ENCODE assay signal across 11 mouse cellular contexts in genomic region chr2:158539433-158540305, GRCm38 (mm10). TPM values are rescaled to one million over a fixed set of nuclear protein-coding genes. Genes with fewer than 3 reads are reported as not detected.
DNase-seq lines count a peak whose midpoint lies in the region; ATAC-seq lines count a peak whose summit lies in the region.
"Had no signal": no experiment of that assay in that cellular context is flagged by ENCODE, and none has a peak within 500 bp of the region (broad histone marks: within the 10 kb centered on the region; RNA-seq: fewer than 3 reads in every experiment).

No protein-coding gene starts in this region.

- no peak for ATAC-seq in heart, embryonic 16.5 days (replicated peaks; ENCODE audit: extremely low read depth, insufficient read depth, low FRiP score)
- peak; percentile 59; the same call in 1 of the 2 replicates for ATAC-seq in hindbrain, embryonic 15.5 days (ENCODE audit: low FRiP score, low read depth)

- no peak overlapping the region for H3K9ac ChIP-seq in heart, embryonic 16.5 days (ENCODE audit: low read length)
- 0 out of 2 replicates have a peak overlapping the region, but pooled peaks have one; percentile 17 for H3K9ac ChIP-seq in hindbrain, embryonic 15.5 days

- WGBS in heart, embryonic 16.5 days, result 49% methylated on average over 24 of the region's 24 CpGs
- 64% methylated on average over 24 of the region's 24 CpGs for WGBS in hindbrain, embryonic 15.5 days

- H3K9me3 ChIP-seq in heart, embryonic 16.5 days (replicated peaks; ENCODE audit: control insufficient read depth, low read length), result no peaks in the 10 kb centered on the region
- no peaks in the 10 kb centered on the region for H3K9me3 ChIP-seq in hindbrain, embryonic 15.5 days
- H3K9me3 ChIP-seq: G1E had no signal

- peak overlapping the region; percentile 31 for H3K4me2 ChIP-seq in heart, embryonic 16.5 days (ENCODE audit: low read depth, low read length)
- H3K4me2 ChIP-seq in hindbrain, embryonic 15.5 days, result peak overlapping the region; percentile 52

- intact Hi-C loops in heart, postnatal 10 days (cut with DNase I), result no loop called here

- H3K36me3 ChIP-seq in heart, embryonic 16.5 days (ENCODE audit: control insufficient read depth, insufficient read depth), result no peaks in the 10 kb centered on the region
- H3K36me3 ChIP-seq in hindbrain, embryonic 15.5 days, result no peaks in the 10 kb centered on the region
- H3K36me3 ChIP-seq: G1E had no signal

- no peak for DNase-seq in heart, postnatal 10 days
- peak; percentile 59 for DNase-seq in embryo, embryonic 11 days
- DNase-seq in neural tube, embryonic 10.5 days (ENCODE audit: extremely low spot score, low spot score), result peak; percentile 46
- DNase-seq in left cerebral cortex, adult 11 months (ENCODE audit: low spot score), result no peak
- no peak for DNase-seq in cerebellum, adult 9-11 months
- DNase-seq in frontal cortex, postnatal 36 days (ENCODE audit: low spot score in 2 of 2), result no peak

- no peak overlapping the region for H3K27ac ChIP-seq in heart, embryonic 16.5 days (ENCODE audit: low read length)
- 0 out of 2 replicates have a peak overlapping the region, but pooled peaks have one; percentile 11 for H3K27ac ChIP-seq in hindbrain, embryonic 15.5 days (replicated peaks)
- H3K27ac ChIP-seq: macrophage had no signal

- no peaks in the 10 kb centered on the region for H3K4me1 ChIP-seq in heart, embryonic 16.5 days (ENCODE audit: control insufficient read depth, insufficient read depth, low read length)
- peaks cover 8% of the 10 kb centered on the region; the same call in 1 of the 2 replicates for H3K4me1 ChIP-seq in hindbrain, embryonic 15.5 days (replicated peaks)

- no peak overlapping the region for H3K4me3 ChIP-seq in heart, embryonic 16.5 days (ENCODE audit: low read length)
- peak overlapping the region; percentile 25 for H3K4me3 ChIP-seq in hindbrain, embryonic 15.5 days
- H3K4me3 ChIP-seq: erythroblast, embryonic 14.5 days had no signal

- peaks cover 6% of the 10 kb centered on the region; the same call in 1 of the 2 replicates for H3K27me3 ChIP-seq in heart, embryonic 16.5 days (ENCODE audit: control insufficient read depth, insufficient read depth, low read length)
- H3K27me3 ChIP-seq in hindbrain, embryonic 15.5 days, result no peaks in the 10 kb centered on the region

RNA-seq across cellular contexts. Expression of gene Arhgap40, which starts 27.1 kb away (rescaled TPM):
- polyA plus RNA-seq in heart, embryonic 16.5 days (2015; fragmentation: Nextera tagmentation; extraction: Ambion mirVana), result not detected in 2 replicates
- not detected for total RNA-seq in heart, postnatal 10 days (2021)
- polyA plus RNA-seq in hindbrain, embryonic 15.5 days (2015; fragmentation: Nextera tagmentation; extraction: Ambion mirVana), result 0.88 and 0.93 TPM in 2 replicates
- total RNA-seq: G1E had no signal
- polyA plus RNA-seq: erythroblast, embryonic 14.5 days; G1E; macrophage had no signal

RNA-seq across cellular contexts. Expression of gene Adig, which starts 37.3 kb away (rescaled TPM):
- polyA plus RNA-seq in heart, embryonic 16.5 days (2015; fragmentation: Nextera tagmentation; extraction: Ambion mirVana), result not detected in 2 replicates
- 10 to 100 TPM in 1 of 2 experiments, 1 to 10 TPM in 1; 5.5 to 19.7 TPM for total RNA-seq in heart, postnatal 10 days (2021)
- not detected in 2 replicates for polyA plus RNA-seq in hindbrain, embryonic 15.5 days (2015; fragmentation: Nextera tagmentation; extraction: Ambion mirVana)
- total RNA-seq: G1E had no signal
- polyA plus RNA-seq: erythroblast, embryonic 14.5 days; G1E; macrophage had no signal

Comparison
In these comparisons a context has a peak if more than half of its experiments do, and no peak if none do; other contexts are left out.
1. DNase-seq: peak in embryo, embryonic 11 days (single experiment) and neural tube, embryonic 10.5 days (single experiment); none in heart, postnatal 10 days (0 of 2), left cerebral cortex, adult 11 months (single experiment), cerebellum, adult 9-11 months (single experiment) and frontal cortex, postnatal 36 days (0 of 2).